Mouse (Mus musculus) liver, embryonic 11.5 days (tissue): ENCODE results near the gene Mipep. TPM values are rescaled to one million over a fixed set of nuclear protein-coding genes. Genes with fewer than 3 reads are reported as not detected.

ENCODE experiments used
- ATAC-seq: fragments of 200-750 bp; cut with Nextera tagmentation; replicated peaks from 2 replicates; pipeline ENCODE4 v1.8.0; 2017; ENCODE audit warnings: moderate number of reproducible peaks, mild to moderate bottlenecking, moderate TSS enrichment, moderate library complexity; ENCODE audit not compliant: low FRiP score
- DNase-seq: peaks from one replicate; pipeline ENCODE4 v3.0.0-alpha.2; 2017; ENCODE audit warnings: low spot score
- H3K27ac ChIP-seq: fragments of 300-500 bp; sonication (generic); 2 replicates; pipeline ENCODE4 v1.5.1; 2014; ENCODE audit warnings: mild to moderate bottlenecking, low read depth, low read length, control low read depth
- H3K27me3 ChIP-seq: fragments of 300-500 bp; sonication (generic); replicated peaks from 2 replicates; pipeline ENCODE4 v1.6.1; 2014; ENCODE audit warnings: low read length, mixed read lengths; ENCODE audit not compliant: control insufficient read depth, insufficient read depth
- H3K36me3 ChIP-seq: fragments of 300-500 bp; sonication (generic); 2 replicates; pipeline ENCODE4 v1.6.1; 2014; ENCODE audit warnings: mild to moderate bottlenecking, low read length, moderate library complexity, mixed read lengths; ENCODE audit not compliant: control insufficient read depth, insufficient read depth
- H3K4me1 ChIP-seq: fragments of 300-500 bp; sonication (generic); replicated peaks from 2 replicates; pipeline ENCODE4 v1.6.1; 2014; ENCODE audit warnings: low read length, mixed read lengths; ENCODE audit not compliant: control insufficient read depth, insufficient read depth
- H3K4me2 ChIP-seq: fragments of 300-500 bp; sonication (generic); 2 replicates; pipeline ENCODE4 v1.6.1; 2014; ENCODE audit warnings: mild to moderate bottlenecking, control low read depth, moderate library complexity
- H3K4me3 ChIP-seq: fragments of 300-500 bp; sonication (generic); 2 replicates; pipeline ENCODE4 v1.5.1; 2014; ENCODE audit warnings: low read depth, low read length, control low read depth
- H3K9ac ChIP-seq: fragments of 300-500 bp; sonication (generic); 2 replicates; pipeline ENCODE4 v1.6.1; 2014; ENCODE audit warnings: low read depth, low read length, control low read depth
- H3K9me3 ChIP-seq: fragments of 300-500 bp; sonication (generic); 2 replicates; pipeline ENCODE4 v1.6.1; 2016; ENCODE audit warnings: low read length, inconsistent platforms, mixed read lengths; ENCODE audit not compliant: control insufficient read depth
- WGBS: fragments of 180-500 bp; shearing (Covaris S2); extraction: QIAGEN DNeasy Blood & Tissue Kit; methylation state at CpG from one replicate; pipeline ENCODE4 v1.1.7; 2014; 5-methylcytosine and 5-hydroxymethylcytosine counted together
- polyA plus RNA-seq: library from polyadenylated mRNA; unstranded; fragments of >200 nt; fragmentation: Nextera tagmentation; extraction: Ambion mirVana; gene quantifications from 2 replicates; pipeline ENCODE4 v1.2.1, GENCODE M21; 2014

The Mipep gene
- polyA plus RNA-seq, 1 experiment from 2014 or later, result 27.8 TPM

DNA sequence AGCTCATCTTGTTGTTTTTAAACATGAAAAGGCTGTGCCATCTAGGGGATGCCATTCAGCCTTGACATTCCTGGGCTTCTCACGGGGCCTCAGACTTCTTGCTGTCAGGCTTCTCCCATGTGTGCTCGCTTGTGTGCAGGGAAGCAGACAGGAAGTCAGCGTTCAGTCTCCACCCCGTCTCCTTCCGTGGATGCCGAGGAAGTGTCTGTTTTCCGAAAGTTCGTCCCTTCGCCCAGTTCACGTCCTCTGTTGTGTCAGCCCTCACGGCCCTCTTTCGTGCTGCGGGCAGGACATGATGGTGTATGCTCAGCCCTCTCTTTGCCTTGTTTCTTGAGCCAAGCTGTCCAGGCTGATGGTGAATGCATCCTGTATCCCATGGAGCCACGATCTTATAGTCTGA is 65.7 kb downstream of the Mipep start:
- no peaks in the 10 kb centered on the region for H3K27me3 ChIP-seq
- H3K36me3 ChIP-seq, result peaks cover 12% of the 10 kb centered on the region; the same call in 1 of the 2 replicates
- ATAC-seq (no peak), DNase-seq (no peak)
- no peak overlapping the region for H3K4me3 ChIP-seq
- no peak overlapping the region for H3K9ac ChIP-seq
- H3K4me1 ChIP-seq, result peaks cover 4% of the 10 kb centered on the region; the same call in 1 of the 2 replicates
- no peaks in the 10 kb centered on the region for H3K9me3 ChIP-seq
- no peak overlapping the region for H3K4me2 ChIP-seq
- no peak overlapping the region for H3K27ac ChIP-seq
- WGBS, result 88% methylated on average over 14 of the region's 14 CpGs

DNA sequence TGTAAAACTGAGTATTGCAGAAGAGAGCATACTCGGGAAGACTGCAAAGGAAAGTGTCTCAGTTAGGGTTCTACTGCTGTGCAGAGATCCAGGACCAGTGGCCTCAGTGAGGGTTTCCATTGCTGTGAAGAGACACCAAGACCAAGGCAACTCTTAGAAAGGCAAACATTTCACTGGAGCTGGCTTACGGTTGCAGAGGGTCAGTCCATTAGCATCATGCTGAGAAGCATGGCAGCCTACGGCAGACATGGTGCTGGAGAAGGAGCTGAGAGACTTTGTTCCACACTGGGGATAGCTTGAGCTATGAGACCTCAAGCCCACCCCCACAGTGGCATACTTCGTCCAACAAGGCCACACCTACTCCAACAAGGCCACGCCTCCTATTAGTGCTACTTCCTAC is 67.3 kb downstream of the Mipep start:
- no peak overlapping the region for H3K27ac ChIP-seq
- ATAC-seq (no peak), DNase-seq (no peak)
- H3K4me3 ChIP-seq, result no peak overlapping the region
- H3K4me1 ChIP-seq, result no peaks in the 10 kb centered on the region
- WGBS, result 82% methylated on average over 5 of the region's 5 CpGs
- no peak overlapping the region for H3K4me2 ChIP-seq
- H3K36me3 ChIP-seq, result peaks cover 12% of the 10 kb centered on the region; the same call in 1 of the 2 replicates
- no peaks in the 10 kb centered on the region for H3K9me3 ChIP-seq
- H3K27me3 ChIP-seq, result no peaks in the 10 kb centered on the region
- H3K9ac ChIP-seq, result no peak overlapping the region

DNA sequence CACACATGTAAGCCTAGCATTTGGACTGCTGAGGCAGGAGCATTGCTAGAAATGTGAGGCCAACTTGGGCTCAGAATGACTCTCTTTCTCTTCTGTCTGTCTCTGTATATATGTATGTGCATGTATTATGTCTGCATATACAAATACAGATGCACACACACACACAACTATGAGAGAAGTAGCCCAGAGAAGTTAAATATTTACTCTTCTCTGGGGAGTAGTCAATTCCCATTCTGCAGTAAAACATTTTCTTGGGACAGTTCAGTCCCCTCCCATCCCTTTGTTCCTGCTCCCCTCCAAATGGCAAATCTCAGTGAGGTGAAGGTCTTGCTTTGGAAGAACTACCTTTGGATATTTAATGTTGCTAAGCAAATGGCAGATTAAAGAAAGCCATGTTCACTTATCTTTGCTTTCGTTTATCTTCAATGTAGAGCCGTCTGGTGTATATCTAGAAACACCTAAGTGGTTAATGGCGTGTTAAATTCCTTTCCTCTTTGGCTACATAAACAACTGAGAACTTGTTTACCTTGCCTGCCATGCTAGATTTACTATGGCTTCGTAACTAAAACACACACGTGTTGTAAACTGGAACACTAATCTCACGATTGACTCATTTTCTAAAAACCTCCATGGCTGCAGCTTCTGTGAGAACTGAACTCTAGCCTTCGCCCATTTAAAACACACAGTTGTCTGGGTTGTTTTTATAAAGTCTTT is 72.0 kb downstream of the Mipep start:
- Histone ChIP-seq H3K36me3 (peaks cover 5% of the 10 kb centered on the region; the same call in 1 of the 2 replicates), H3K4me1 (no peaks in the 10 kb centered on the region), H3K27me3 (no peaks in the 10 kb centered on the region), H3K4me3 (no peak overlapping the region), H3K27ac (no peak overlapping the region), H3K9me3 (no peaks in the 10 kb centered on the region), H3K4me2 (no peak overlapping the region), H3K9ac (no peak overlapping the region)
- WGBS, result 58% methylated on average over 7 of the region's 7 CpGs
- no peak for ATAC-seq
- DNase-seq, result no peak

DNA sequence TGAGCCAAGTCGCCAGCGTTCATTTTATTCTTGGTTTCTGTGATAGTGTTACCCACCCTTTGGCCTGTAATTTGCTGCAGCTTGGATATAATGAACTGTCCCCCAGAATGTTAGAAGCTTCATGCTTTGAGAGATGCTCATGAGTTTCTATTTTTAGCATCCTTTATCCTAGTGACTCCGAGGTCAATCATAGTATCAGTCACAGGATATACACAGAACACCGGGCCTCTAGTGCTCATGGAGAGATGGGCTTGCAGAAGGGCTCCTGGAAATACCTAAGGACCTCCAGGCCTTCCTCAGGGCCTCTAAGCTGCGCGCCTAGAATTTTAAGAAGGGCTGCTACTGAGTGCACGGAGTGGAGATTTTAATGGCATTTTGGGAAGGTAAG is 72.5 kb downstream of the Mipep start:
- no peak for DNase-seq

DNA sequence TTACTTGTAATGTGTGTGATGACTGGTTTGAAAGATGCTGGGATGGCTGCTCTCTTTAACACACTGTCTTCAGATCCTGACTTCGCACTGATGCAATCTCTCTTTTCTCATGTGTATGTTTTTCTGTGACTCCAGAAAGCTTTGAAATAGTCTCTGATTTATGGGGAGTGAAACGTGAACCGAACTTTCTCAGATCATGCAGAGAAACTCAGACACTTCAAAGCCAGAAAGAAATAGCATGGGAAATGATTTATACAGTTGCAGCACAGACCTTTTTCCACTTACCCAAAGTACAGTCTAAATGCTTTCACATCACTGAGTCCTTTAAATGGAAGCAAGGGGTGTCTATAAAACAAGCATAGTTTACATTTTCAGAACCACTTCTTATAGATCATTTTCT is 79.0 kb downstream of the Mipep start:
- Histone ChIP-seq H3K27me3 (no peaks in the 10 kb centered on the region), H3K4me2 (no peak overlapping the region), H3K27ac (no peak overlapping the region), H3K4me3 (no peak overlapping the region), H3K4me1 (no peaks in the 10 kb centered on the region), H3K9ac (no peak overlapping the region), H3K9me3 (no peaks in the 10 kb centered on the region), H3K36me3 (no peaks in the 10 kb centered on the region)
- no peak for ATAC-seq
- no peak for DNase-seq
- 66% methylated on average over 3 of the region's 3 CpGs for WGBS

More for the DNA sequence above, 72.5 kb downstream of the Mipep start:
- Histone ChIP-seq H3K9me3 (no peaks in the 10 kb centered on the region), H3K27ac (no peak overlapping the region), H3K4me2 (no peak overlapping the region), H3K9ac (no peak overlapping the region), H3K4me3 (no peak overlapping the region), H3K36me3 (peaks cover under 1% of the 10 kb centered on the region; the same call in 1 of the 2 replicates), H3K27me3 (no peaks in the 10 kb centered on the region), H3K4me1 (no peaks in the 10 kb centered on the region)
- 70% methylated on average over 7 of the region's 7 CpGs for WGBS
- no peak for ATAC-seq

DNA sequence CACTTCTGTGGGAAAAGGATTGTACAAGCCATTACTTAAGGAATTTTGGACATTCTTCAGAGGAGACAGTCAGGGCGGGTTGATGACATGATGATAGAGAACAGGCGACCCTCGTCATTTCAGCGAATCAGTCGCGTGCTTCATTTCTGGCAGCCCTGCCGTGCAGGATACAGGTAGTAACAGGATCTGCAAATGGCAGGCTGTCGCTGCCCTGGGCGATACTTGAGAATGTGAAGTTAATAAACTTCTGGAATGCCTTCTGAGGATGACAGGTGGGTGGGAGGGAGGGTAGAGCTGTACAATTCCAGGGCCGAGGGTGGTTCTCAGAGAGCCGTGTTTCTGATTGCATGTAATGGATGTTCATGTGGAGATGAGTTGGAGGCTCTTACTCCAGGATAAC is 82.0 kb downstream of the Mipep start:
- H3K9me3 ChIP-seq, result no peaks in the 10 kb centered on the region
- H3K9ac ChIP-seq, result no peak overlapping the region

DNA sequence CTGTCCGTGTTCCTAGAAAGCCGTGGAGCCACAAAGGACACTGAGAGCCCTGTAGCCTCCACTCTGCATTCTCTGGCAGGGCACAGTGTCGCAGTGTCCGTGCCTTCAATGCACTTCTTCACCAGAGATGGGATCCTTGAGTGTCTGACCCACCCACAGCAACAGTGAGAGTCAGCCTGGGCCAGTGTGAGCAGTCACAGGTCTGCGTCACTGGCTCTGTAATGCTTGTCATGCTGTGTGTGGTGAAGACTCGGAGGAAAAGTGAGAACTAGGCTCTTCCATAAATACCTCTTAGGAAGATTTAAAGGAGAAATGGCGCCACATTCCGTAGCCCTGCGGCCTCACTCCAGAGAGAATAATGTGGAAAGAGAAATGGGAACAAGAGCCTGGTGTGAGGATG is 84.0 kb downstream of the Mipep start:
- Histone ChIP-seq H3K27ac (no peak overlapping the region), H3K4me1 (no peaks in the 10 kb centered on the region), H3K36me3 (peaks cover 2% of the 10 kb centered on the region; the same call in 1 of the 2 replicates), H3K9me3 (no peaks in the 10 kb centered on the region), H3K9ac (no peak overlapping the region), H3K27me3 (no peaks in the 10 kb centered on the region), H3K4me2 (no peak overlapping the region), H3K4me3 (no peak overlapping the region)
- ATAC-seq (no peak), DNase-seq (no peak)
- 82% methylated on average over 9 of the region's 9 CpGs for WGBS

More for the DNA sequence above, 82.0 kb downstream of the Mipep start:
- no peak overlapping the region for H3K27ac ChIP-seq
- H3K27me3 ChIP-seq, result no peaks in the 10 kb centered on the region
- no peak overlapping the region for H3K4me2 ChIP-seq
- ATAC-seq (no peak), DNase-seq (no peak)
- WGBS, result 66% methylated on average over 11 of the region's 11 CpGs
- H3K4me1 ChIP-seq, result no peaks in the 10 kb centered on the region
- H3K4me3 ChIP-seq, result no peak overlapping the region
- H3K36me3 ChIP-seq, result peaks cover 2% of the 10 kb centered on the region; the same call in 1 of the 2 replicates

DNA sequence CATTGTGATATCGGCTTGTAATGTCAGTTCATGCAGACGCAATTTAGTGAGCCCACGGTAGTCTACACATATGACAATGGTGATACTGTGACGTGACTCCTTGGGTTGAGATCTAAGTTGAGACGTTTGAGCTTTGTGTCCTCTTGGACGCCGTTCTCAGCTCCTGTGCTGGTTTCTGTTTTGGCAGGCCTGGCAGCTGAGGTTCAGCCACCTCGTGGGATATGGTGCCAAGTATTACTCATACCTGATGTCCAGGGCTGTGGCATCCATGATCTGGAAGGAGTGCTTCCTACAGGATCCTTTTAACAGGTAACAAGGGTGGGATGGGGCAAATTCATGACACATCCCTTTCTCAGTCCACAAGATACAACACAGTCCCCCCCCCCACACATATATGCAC is 87.5 kb downstream of the Mipep start:
- DNase-seq, result no peak
- ATAC-seq, result no peak
- Histone ChIP-seq H3K9me3 (no peaks in the 10 kb centered on the region), H3K4me2 (no peak overlapping the region), H3K9ac (no peak overlapping the region), H3K4me3 (no peak overlapping the region), H3K27ac (no peak overlapping the region), H3K27me3 (no peaks in the 10 kb centered on the region), H3K36me3 (peaks cover 4% of the 10 kb centered on the region; the same call in 1 of the 2 replicates), H3K4me1 (no peaks in the 10 kb centered on the region)
- 90% methylated on average over 8 of the region's 8 CpGs for WGBS

DNA sequence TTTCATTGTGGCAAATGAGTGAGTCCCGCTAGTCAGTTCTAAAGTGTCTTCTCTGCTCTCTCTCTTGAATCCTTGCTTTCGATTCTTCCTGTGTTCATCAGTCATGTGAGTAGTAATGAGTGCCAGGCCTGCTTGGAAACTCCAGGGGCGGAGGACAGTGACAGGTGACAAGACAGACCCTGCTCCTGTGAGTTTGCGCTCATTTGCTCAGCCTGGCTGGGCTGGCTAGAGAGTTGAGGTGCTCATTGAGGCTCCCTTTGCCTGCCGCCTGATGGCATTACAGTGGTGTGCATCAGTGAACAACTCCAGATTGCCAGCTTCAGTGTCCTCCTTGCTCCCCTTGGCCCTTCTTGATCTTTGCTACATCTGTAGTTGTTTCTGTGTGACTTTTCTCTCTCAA is 97.7 kb downstream of the Mipep start:
- Histone ChIP-seq H3K27ac (no peak overlapping the region), H3K4me3 (no peak overlapping the region), H3K27me3 (no peaks in the 10 kb centered on the region), H3K4me1 (no peaks in the 10 kb centered on the region), H3K9me3 (no peaks in the 10 kb centered on the region), H3K36me3 (0 out of 2 replicates have a peak, but pooled peaks cover 3% of the 10 kb centered on the region), H3K4me2 (no peak overlapping the region), H3K9ac (no peak overlapping the region)
- DNase-seq (no peak), ATAC-seq (no peak)
- 91% methylated on average over 5 of the region's 5 CpGs for WGBS
